Mouse (Mus musculus) thymus, adult 2 months (tissue): ENCODE data around the gene Ntmt1.

ENCODE experiments used
- CTCF ChIP-seq: fragments of 200-500 bp; IDR thresholded peaks from 2 replicates; pipeline ENCODE4 v1.5.1; 2012; ENCODE audit warnings: mild to moderate bottlenecking, control low read depth, low read length, moderate library complexity, borderline replicate concordance; ENCODE audit not compliant: control insufficient read depth, poor library complexity, insufficient read depth; ENCODE audit errors: extremely low read depth
- POLR2A ChIP-seq: fragments of 200-500 bp; IDR thresholded peaks from 2 replicates; pipeline ENCODE4 v1.6.1; 2012; ENCODE audit warnings: mild to moderate bottlenecking, low read length, control low read depth, moderate library complexity; ENCODE audit not compliant: control insufficient read depth, poor library complexity, insufficient read depth; ENCODE audit errors: extremely low read depth

DNA sequence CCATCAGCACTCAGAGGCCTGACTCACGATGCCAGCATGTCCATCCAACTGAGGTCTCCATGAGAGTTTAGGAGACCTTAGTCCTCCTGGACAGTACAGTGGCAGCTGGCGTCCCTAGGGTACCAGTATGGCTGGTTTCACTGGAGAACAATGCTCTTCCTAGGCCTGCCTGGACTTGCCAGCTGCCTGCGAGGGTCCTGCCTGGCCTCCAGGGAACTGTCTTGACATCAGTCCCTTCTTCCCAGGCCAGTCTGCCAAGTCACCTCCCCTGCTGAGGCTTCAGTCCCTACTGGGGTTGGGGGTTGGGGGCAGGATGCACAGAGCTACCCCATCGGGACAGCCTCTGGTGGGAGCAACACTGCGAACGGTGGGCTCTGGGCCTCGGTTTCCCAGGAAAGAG is 15.6 kb upstream of the Ntmt1 start:
- TF ChIP-seq CTCF (no peak), POLR2A (no peak)
